Mouse (Mus musculus) hindbrain, postnatal 0 days (tissue): ENCODE results near the gene Egln1. TPM values are rescaled to one million over a fixed set of nuclear protein-coding genes. Genes with fewer than 3 reads are reported as not detected.
A peak's percentile ranks its signal among the peaks of the same experiment; 100 is the strongest.

Experiments
- ATAC-seq: fragments of 200-750 bp; cut with Nextera tagmentation; 2 replicates; pipeline ENCODE4 v1.8.0; 2017; ENCODE audit warnings: mild to moderate bottlenecking, moderate TSS enrichment, moderate library complexity
- DNase-seq: peaks from one replicate; pipeline ENCODE4 v3.0.0-alpha.2; 2015; ENCODE audit warnings: low spot score
- H3K27ac ChIP-seq: fragments of 300-500 bp; sonication (generic); 2 replicates; pipeline ENCODE4 v1.5.1; 2014; ENCODE audit warnings: mild to moderate bottlenecking
- H3K27me3 ChIP-seq: fragments of 300-500 bp; sonication (generic); 2 replicates; pipeline ENCODE4 v1.6.1; 2014; ENCODE audit warnings: low read length, mixed read lengths; ENCODE audit not compliant: insufficient read depth
- H3K36me3 ChIP-seq: fragments of 300-500 bp; sonication (generic); 2 replicates; pipeline ENCODE4 v1.6.1; 2014; ENCODE audit warnings: low read length, mixed read lengths; ENCODE audit not compliant: insufficient read depth
- H3K4me1 ChIP-seq: fragments of 300-500 bp; sonication (generic); 2 replicates; pipeline ENCODE4 v1.6.1; 2014; ENCODE audit warnings: antibody characterized with exemption, low read length, mixed read lengths; ENCODE audit not compliant: insufficient read depth
- H3K4me2 ChIP-seq: fragments of 300-500 bp; sonication (generic); 2 replicates; pipeline ENCODE4 v1.6.1; 2014; ENCODE audit warnings: low read depth, mild to moderate bottlenecking, low read length, moderate library complexity, mixed read lengths
- H3K4me3 ChIP-seq: fragments of 300-500 bp; sonication (generic); 2 replicates; pipeline ENCODE4 v1.5.1; 2014; ENCODE audit warnings: low read length
- H3K9ac ChIP-seq: fragments of 300-500 bp; sonication (generic); replicated peaks from 2 replicates; pipeline ENCODE4 v1.6.1; 2014; ENCODE audit warnings: mild to moderate bottlenecking, low read length, moderate library complexity, mixed read lengths
- H3K9me3 ChIP-seq: fragments of 300-500 bp; sonication (generic); 2 replicates; pipeline ENCODE4 v1.6.1; 2016; ENCODE audit warnings: low read length, mixed read lengths
- CTCF ChIP-seq: IDR thresholded peaks from 2 replicates; pipeline ENCODE4 v1.5.1; 2016; ENCODE audit warnings: antibody characterized with exemption, control low read depth, low read depth
- WGBS: fragments of 180-500 bp; shearing (Covaris S2); extraction: QIAGEN DNeasy Blood & Tissue Kit; methylation state at CpG from one replicate; pipeline ENCODE4 v1.1.7; 2014; 5-methylcytosine and 5-hydroxymethylcytosine counted together
- polyA plus RNA-seq: library from polyadenylated mRNA; unstranded; fragments of >200 nt; fragmentation: Nextera tagmentation; extraction: Ambion mirVana; gene quantifications from 2 replicates; pipeline ENCODE4 v1.2.1, GENCODE M21; 2015
- total RNA-seq: library from RNA; depleted of rRNA; stranded (reverse); fragments of >200 nt; gene quantifications from 2 replicates; pipeline ENCODE4 v1.2.3, GENCODE M21; 2014

The Egln1 gene
- total and polyA plus RNA-seq, 2 experiments from 2014 or later: 14.1 to 45.1 TPM

- no peak overlapping the region for H3K9ac ChIP-seq
- H3K27ac ChIP-seq: no peak overlapping the region
- ATAC-seq (no peak), DNase-seq (no peak)
- no peak overlapping the region for H3K4me2 ChIP-seq
- no peaks in the 10 kb centered on the region for H3K36me3 ChIP-seq
- H3K4me1 ChIP-seq: no peaks in the 10 kb centered on the region
- TF ChIP-seq CTCF: no peak
- no peak overlapping the region for H3K4me3 ChIP-seq
- H3K27me3 ChIP-seq: no peaks in the 10 kb centered on the region
- 72% methylated on average over 3 of the region's 3 CpGs for whole genome bisulfite sequencing
- H3K9me3 ChIP-seq: no peaks in the 10 kb centered on the region
These were observed 16.7 kb downstream of the Egln1 start for GRCm38 (mm10) chr8:124932435-124932834.

- Histone ChIP-seq H3K4me2 (no peak overlapping the region), H3K9me3 (no peaks in the 10 kb centered on the region), H3K27me3 (no peaks in the 10 kb centered on the region), H3K4me3 (no peak overlapping the region), H3K4me1 (no peaks in the 10 kb centered on the region), H3K9ac (no peak overlapping the region), H3K27ac (no peak overlapping the region), H3K36me3 (no peaks in the 10 kb centered on the region)
- ATAC-seq (no peak), DNase-seq (no peak)
- WGBS: 79% methylated on average over 4 of the region's 4 CpGs
- TF ChIP-seq CTCF: no peak
These were observed 18.5 kb downstream of the Egln1 start for GRCm38 (mm10) chr8:124930649-124931048.

GRCm38 (mm10) chr8:124930086-124930485 lies 19.0 kb downstream of the Egln1 start:
- H3K4me1 ChIP-seq: no peaks in the 10 kb centered on the region
- no peaks in the 10 kb centered on the region for H3K36me3 ChIP-seq
- H3K9me3 ChIP-seq: no peaks in the 10 kb centered on the region
- no peak overlapping the region for H3K4me3 ChIP-seq
- H3K9ac ChIP-seq: no peak overlapping the region
- ATAC-seq (no peak), DNase-seq (no peak)
- 86% methylated on average over 13 of the region's 13 CpGs for WGBS
- no peak overlapping the region for H3K4me2 ChIP-seq
- H3K27ac ChIP-seq: no peak overlapping the region
- no peak for TF ChIP-seq CTCF
- no peaks in the 10 kb centered on the region for H3K27me3 ChIP-seq

GRCm38 (mm10) chr8:124929006-124929405 lies 20.1 kb downstream of the Egln1 start:
- Histone ChIP-seq H3K4me1 (no peaks in the 10 kb centered on the region), H3K4me2 (no peak overlapping the region), H3K27ac (no peak overlapping the region), H3K36me3 (no peaks in the 10 kb centered on the region), H3K9me3 (no peaks in the 10 kb centered on the region), H3K27me3 (no peaks in the 10 kb centered on the region), H3K9ac (no peak overlapping the region), H3K4me3 (no peak overlapping the region)
- ATAC-seq (no peak), DNase-seq (no peak)
- TF ChIP-seq CTCF: no peak
- 89% methylated on average over 11 of the region's 11 CpGs for WGBS

GRCm38 (mm10) chr8:124926351-124926771 lies 22.8 kb downstream of the Egln1 start:
- no peaks in the 10 kb centered on the region for H3K36me3 ChIP-seq
- H3K27ac ChIP-seq: no peak overlapping the region
- H3K9ac ChIP-seq: no peak overlapping the region
- DNase-seq (peak; percentile 59), ATAC-seq (peak; percentile 62; the same call in 1 of the 2 replicates)
- 70% methylated on average over 10 of the region's 10 CpGs for WGBS
- H3K4me2 ChIP-seq: no peak overlapping the region
- H3K4me3 ChIP-seq: no peak overlapping the region
- H3K4me1 ChIP-seq: no peaks in the 10 kb centered on the region
- H3K9me3 ChIP-seq: no peaks in the 10 kb centered on the region
- no peaks in the 10 kb centered on the region for H3K27me3 ChIP-seq
- no peak for TF ChIP-seq CTCF

GRCm38 (mm10) chr8:124925544-124926266 lies 23.4 kb downstream of the Egln1 start:
- TF ChIP-seq CTCF: no peak

GRCm38 (mm10) chr8:124923971-124924652 lies 25.0 kb downstream of the Egln1 start:
- ATAC-seq: no peak
- Histone ChIP-seq H3K9ac (no peak overlapping the region), H3K27me3 (no peaks in the 10 kb centered on the region), H3K27ac (no peak overlapping the region), H3K9me3 (no peaks in the 10 kb centered on the region), H3K4me3 (no peak overlapping the region), H3K4me2 (no peak overlapping the region), H3K36me3 (no peaks in the 10 kb centered on the region), H3K4me1 (no peaks in the 10 kb centered on the region)
- peak; percentile 17 for DNase-seq
- WGBS: 69% methylated on average over 15 of the region's 15 CpGs
- TF ChIP-seq CTCF: no peak

More at GRCm38 (mm10) chr8:124925544-124926266, 23.4 kb downstream of the Egln1 start:
- ATAC-seq (no peak), DNase-seq (no peak)
- 77% methylated on average over 14 of the region's 14 CpGs for WGBS
- Histone ChIP-seq H3K4me3 (no peak overlapping the region), H3K4me2 (no peak overlapping the region), H3K27me3 (no peaks in the 10 kb centered on the region), H3K9ac (no peak overlapping the region), H3K4me1 (no peaks in the 10 kb centered on the region), H3K27ac (no peak overlapping the region), H3K36me3 (no peaks in the 10 kb centered on the region), H3K9me3 (no peaks in the 10 kb centered on the region)
